Mouse (Mus musculus): ENCODE measurements around the gene Rasal1.

The Rasal1 gene

DNA sequence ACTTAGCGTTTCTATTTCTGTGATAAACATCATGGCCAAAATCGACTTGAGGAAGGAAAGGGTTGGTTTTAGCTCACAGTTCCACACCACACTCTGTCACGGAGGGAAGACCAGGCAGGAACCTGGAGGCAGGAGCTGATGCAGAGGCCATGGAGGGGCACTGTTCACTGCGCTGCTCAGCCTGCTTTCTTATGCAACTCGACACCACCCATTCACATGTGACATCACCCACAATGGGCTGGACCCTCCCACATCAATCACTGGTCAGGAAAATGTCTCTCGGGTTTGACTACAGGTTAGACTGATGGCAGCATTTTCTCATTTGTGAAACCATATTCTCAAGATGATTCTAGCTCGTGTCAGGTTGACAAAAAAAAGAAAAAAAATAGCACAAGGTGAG is 72.4 kb downstream of the Rasal1 start:
- no peak for DNase-seq (ENCODE audit: low read depth, low spot score)

GRCm38 (mm10) chr5:120725811-120726455 is 77.3 kb downstream of the Rasal1 start:
- DNase-seq (ENCODE audit: low read depth, low spot score), result no peak
